Mouse (Mus musculus) forebrain, embryonic 15.5 days (tissue): ENCODE data around the gene Nab2. TPM values are rescaled to one million over a fixed set of nuclear protein-coding genes. Genes with fewer than 3 reads are reported as not detected.

Experiments used
- ATAC-seq: fragments of 200-750 bp; cut with Nextera tagmentation; replicated peaks from 2 replicates; pipeline ENCODE4 v1.8.0; 2017; ENCODE audit warnings: mild to moderate bottlenecking, moderate TSS enrichment, moderate library complexity
- H3K27ac ChIP-seq: fragments of 300-500 bp; sonication (generic); replicated peaks from 2 replicates; pipeline ENCODE4 v1.5.1; 2015; ENCODE audit warnings: mild to moderate bottlenecking, inconsistent platforms
- H3K27me3 ChIP-seq: fragments of 300-500 bp; sonication (generic); 2 replicates; pipeline ENCODE4 v1.6.1; 2015; ENCODE audit warnings: inconsistent platforms
- H3K36me3 ChIP-seq: fragments of 300-500 bp; sonication (generic); 2 replicates; pipeline ENCODE4 v1.6.1; 2015; ENCODE audit warnings: mild to moderate bottlenecking, inconsistent platforms
- H3K4me1 ChIP-seq: fragments of 300-500 bp; sonication (generic); 2 replicates; pipeline ENCODE4 v1.6.1; 2015; ENCODE audit warnings: inconsistent platforms
- H3K4me2 ChIP-seq: fragments of 300-500 bp; sonication (generic); replicated peaks from 2 replicates; pipeline ENCODE4 v1.6.1; 2015; ENCODE audit warnings: mild to moderate bottlenecking, inconsistent platforms
- H3K4me3 ChIP-seq: fragments of 300-500 bp; sonication (generic); 2 replicates; pipeline ENCODE4 v1.5.1; 2015; ENCODE audit warnings: mild to moderate bottlenecking, inconsistent platforms
- H3K9ac ChIP-seq: fragments of 300-500 bp; sonication (generic); replicated peaks from 2 replicates; pipeline ENCODE4 v1.6.1; 2015; ENCODE audit warnings: mild to moderate bottlenecking, inconsistent platforms
- H3K9me3 ChIP-seq: fragments of 300-500 bp; sonication (generic); 2 replicates; pipeline ENCODE4 v1.6.1; 2016; ENCODE audit warnings: inconsistent platforms
- WGBS: fragments of 180-500 bp; shearing (Covaris S2); methylation state at CpG from one replicate; pipeline ENCODE4 v1.1.7; 2015; ENCODE audit warnings: mixed read lengths; 5-methylcytosine and 5-hydroxymethylcytosine counted together
- polyA plus RNA-seq: library from polyadenylated mRNA; unstranded; fragments of >200 nt; fragmentation: Nextera tagmentation; extraction: Ambion mirVana; gene quantifications from 2 replicates; pipeline ENCODE4 v1.2.1, GENCODE M21; 2015

Gene Nab2
- polyA plus RNA-seq, 1 experiment from 2014 or later = 2.9 TPM

- H3K4me2 ChIP-seq = peak overlapping the region; percentile 32
These were observed 50.2 kb downstream of the Nab2 start for GRCm38 (mm10) chr10:127618173-127618572.

GRCm38 (mm10) chr10:127617294-127617693, 51.1 kb downstream of the Nab2 start:
- Histone ChIP-seq H3K4me3 (no peak overlapping the region), H3K4me2 (peak overlapping the region; percentile 11; the same call in 1 of the 2 replicates), H3K4me1 (peaks cover 71% of the 10 kb centered on the region), H3K27me3 (no peaks in the 10 kb centered on the region), H3K9me3 (no peaks in the 10 kb centered on the region), H3K27ac (no peak overlapping the region), H3K36me3 (peaks cover 9% of the 10 kb centered on the region; the same call in 1 of the 2 replicates), H3K9ac (no peak overlapping the region)
- 70% methylated on average over 4 of the region's 4 CpGs for WGBS
- no peak for ATAC-seq

More at GRCm38 (mm10) chr10:127618173-127618572, 50.2 kb downstream of the Nab2 start:
- Histone ChIP-seq H3K4me1 (peaks cover 72% of the 10 kb centered on the region), H3K4me3 (peak overlapping the region; percentile 8), H3K9ac (no peak overlapping the region), H3K27ac (no peak overlapping the region), H3K9me3 (no peaks in the 10 kb centered on the region), H3K36me3 (peaks cover under 1% of the 10 kb centered on the region; the same call in 1 of the 2 replicates), H3K27me3 (no peaks in the 10 kb centered on the region)
- WGBS = 56% methylated on average over 6 of the region's 6 CpGs
- ATAC-seq = no peak

GRCm38 (mm10) chr10:127616261-127616679, 52.1 kb downstream of the Nab2 start:
- Histone ChIP-seq H3K36me3 (peaks cover 19% of the 10 kb centered on the region), H3K4me2 (no peak overlapping the region), H3K27me3 (no peaks in the 10 kb centered on the region), H3K4me1 (peaks cover 62% of the 10 kb centered on the region), H3K9me3 (no peaks in the 10 kb centered on the region), H3K4me3 (no peak overlapping the region), H3K9ac (no peak overlapping the region), H3K27ac (0 out of 2 replicates have a peak overlapping the region, but pooled peaks have one; percentile 19)
- WGBS = 66% methylated on average over 7 of the region's 7 CpGs
- ATAC-seq = no peak

- H3K4me2 ChIP-seq = no peak overlapping the region
- no peaks in the 10 kb centered on the region for H3K9me3 ChIP-seq
- peaks cover 24% of the 10 kb centered on the region for H3K36me3 ChIP-seq
- 43% methylated on average over 3 of the region's 3 CpGs for WGBS
- H3K4me3 ChIP-seq = no peak overlapping the region
- H3K9ac ChIP-seq = no peak overlapping the region
- ATAC-seq = no peak
- H3K4me1 ChIP-seq = peaks cover 62% of the 10 kb centered on the region
- H3K27me3 ChIP-seq = no peaks in the 10 kb centered on the region
- 0 out of 2 replicates have a peak overlapping the region, but pooled peaks have one; percentile 21 for H3K27ac ChIP-seq
These were observed 52.8 kb downstream of the Nab2 start for GRCm38 (mm10) chr10:127615591-127615990.

GRCm38 (mm10) chr10:127615034-127615374, 53.4 kb downstream of the Nab2 start:
- peaks cover 30% of the 10 kb centered on the region for H3K36me3 ChIP-seq
- 0 out of 2 replicates have a peak overlapping the region, but pooled peaks have one; percentile 21 for H3K27ac ChIP-seq
- no peak overlapping the region for H3K9ac ChIP-seq
- no peaks in the 10 kb centered on the region for H3K9me3 ChIP-seq
- H3K4me1 ChIP-seq = peaks cover 62% of the 10 kb centered on the region
- no peak for ATAC-seq
- H3K4me3 ChIP-seq = no peak overlapping the region
- H3K27me3 ChIP-seq = no peaks in the 10 kb centered on the region
- no peak overlapping the region for H3K4me2 ChIP-seq
- 39% methylated on average over 2 of the region's 2 CpGs for WGBS

- Histone ChIP-seq H3K4me1 (peaks cover 57% of the 10 kb centered on the region), H3K9ac (no peak overlapping the region), H3K27me3 (no peaks in the 10 kb centered on the region), H3K27ac (peak overlapping the region; percentile 31; the same call in 1 of the 2 replicates), H3K36me3 (peaks cover 35% of the 10 kb centered on the region), H3K9me3 (no peaks in the 10 kb centered on the region), H3K4me2 (no peak overlapping the region), H3K4me3 (no peak overlapping the region)
- 28% methylated on average over 12 of the region's 12 CpGs for WGBS
- peak; percentile 46; the same call in 1 of the 2 replicates for ATAC-seq
These were observed 53.9 kb downstream of the Nab2 start for GRCm38 (mm10) chr10:127614236-127615033.

GRCm38 (mm10) chr10:127612079-127612775, 56.1 kb downstream of the Nab2 start:
- Histone ChIP-seq H3K27me3 (no peaks in the 10 kb centered on the region), H3K36me3 (peaks cover 53% of the 10 kb centered on the region), H3K9me3 (no peaks in the 10 kb centered on the region), H3K4me3 (no peak overlapping the region), H3K27ac (no peak overlapping the region), H3K4me1 (peaks cover 35% of the 10 kb centered on the region), H3K4me2 (no peak overlapping the region), H3K9ac (no peak overlapping the region)
- ATAC-seq = no peak
- WGBS = 90% methylated on average over 14 of the region's 14 CpGs

Other genes with a start within 250 kb of the Nab2 start
- gene Stac3, start 166.9 kb downstream of the Nab2 start, polyA plus RNA-seq = 1.5 and 1.6 TPM in 2 replicates
- 17.1 and 18.0 TPM in 2 replicates for gene Ndufa4l2, start 153.6 kb downstream of the Nab2 start, polyA plus RNA-seq
- 75.2 and 78.5 TPM in 2 replicates for gene Shmt2, start 146.1 kb downstream of the Nab2 start, polyA plus RNA-seq
- 38.9 and 40.2 TPM in 2 replicates for gene Nxph4, start 134.0 kb downstream of the Nab2 start, polyA plus RNA-seq
- gene Lrp1, start 47.4 kb downstream of the Nab2 start, polyA plus RNA-seq = 93.1 and 95.7 TPM in 2 replicates
- 3.4 and 3.7 TPM in 2 replicates for gene Stat6, start 25.6 kb downstream of the Nab2 start, polyA plus RNA-seq
- gene Nemp1, start 1.7 kb downstream of the Nab2 start, polyA plus RNA-seq = 4.8 and 5.8 TPM in 2 replicates
- 0.87 and 1.1 TPM in 2 replicates for gene Myo1a, start 36.6 kb upstream of the Nab2 start, polyA plus RNA-seq
- gene Tac2, start 55.9 kb upstream of the Nab2 start, polyA plus RNA-seq = 4.5 and 6.6 TPM in 2 replicates
- gene Zbtb39, start 71.0 kb upstream of the Nab2 start, polyA plus RNA-seq = 4.0 and 4.1 TPM in 2 replicates
- 0.60 and 0.74 TPM in 2 replicates for gene Gpr182, start 83.2 kb upstream of the Nab2 start, polyA plus RNA-seq
- gene Rdh1, start 91.2 kb upstream of the Nab2 start, polyA plus RNA-seq = not detected in 2 replicates
- gene Rdh16f1, start 91.2 kb upstream of the Nab2 start, polyA plus RNA-seq = not detected in 2 replicates
- gene Rdh9, start 107.8 kb upstream of the Nab2 start, polyA plus RNA-seq = 0.22 and 0.24 TPM in 2 replicates
- gene Rdh16, start 132.6 kb upstream of the Nab2 start, polyA plus RNA-seq = 0.08 TPM in 1 of 2 replicates, not detected in the other
- gene Rdh19, start 181.4 kb upstream of the Nab2 start, polyA plus RNA-seq = not detected in 2 replicates
- not detected in 2 replicates for gene Rdh16f2, start 197.9 kb upstream of the Nab2 start, polyA plus RNA-seq
- not detected in 2 replicates for gene Rdh7, start 220.2 kb upstream of the Nab2 start, polyA plus RNA-seq
- gene Sdr9c7, start 229.9 kb upstream of the Nab2 start, polyA plus RNA-seq = not detected in 2 replicates